Mouse (Mus musculus) urinary bladder, postnatal 10 days (tissue): ENCODE data around the gene Trak1.

ENCODE experiments used
- DNase-seq: peaks from one replicate; pipeline ENCODE4 v3.0.0; 2022; ENCODE audit warnings: low spot score

The Trak1 gene

GRCm38 (mm10) chr9:121371946-121372646 lies 74.8 kb downstream of the Trak1 start:
- no peak for DNase-seq

- DNase-seq: no peak
Observed at GRCm38 (mm10) chr9:121373107-121373506, 75.8 kb downstream of the Trak1 start.

GRCm38 (mm10) chr9:121373512-121373911 lies 76.2 kb downstream of the Trak1 start:
- DNase-seq: no peak

- DNase-seq: no peak
Observed at GRCm38 (mm10) chr9:121374076-121374863, 77.0 kb downstream of the Trak1 start.

- no peak for DNase-seq
Observed at GRCm38 (mm10) chr9:121374864-121375255, 77.6 kb downstream of the Trak1 start.

- DNase-seq: no peak
Observed at GRCm38 (mm10) chr9:121376094-121376493, 78.8 kb downstream of the Trak1 start.

GRCm38 (mm10) chr9:121380310-121380920 lies 83.1 kb downstream of the Trak1 start:
- DNase-seq: no peak

GRCm38 (mm10) chr9:121381678-121382297 lies 84.5 kb downstream of the Trak1 start:
- DNase-seq: no peak

- DNase-seq: no peak
Observed at GRCm38 (mm10) chr9:121382568-121382967, 85.3 kb downstream of the Trak1 start.

GRCm38 (mm10) chr9:121383180-121383586 lies 85.9 kb downstream of the Trak1 start:
- DNase-seq: no peak

- no peak for DNase-seq
Observed at GRCm38 (mm10) chr9:121384620-121385019, 87.3 kb downstream of the Trak1 start.

- no peak for DNase-seq
Observed at GRCm38 (mm10) chr9:121385091-121385748, 87.9 kb downstream of the Trak1 start.

- no peak for DNase-seq
Observed at GRCm38 (mm10) chr9:121385749-121386350, 88.5 kb downstream of the Trak1 start.

GRCm38 (mm10) chr9:121387539-121388272 lies 90.4 kb downstream of the Trak1 start:
- no peak for DNase-seq

GRCm38 (mm10) chr9:121388273-121388931 lies 91.1 kb downstream of the Trak1 start:
- DNase-seq: no peak

GRCm38 (mm10) chr9:121389258-121389657 lies 92.0 kb downstream of the Trak1 start:
- DNase-seq: no peak

- DNase-seq: no peak
Observed at GRCm38 (mm10) chr9:121391898-121392297, 94.6 kb downstream of the Trak1 start.

- DNase-seq: no peak
Observed at GRCm38 (mm10) chr9:121392427-121392826, 95.1 kb downstream of the Trak1 start.

- DNase-seq: no peak
Observed at GRCm38 (mm10) chr9:121393104-121393503, 95.8 kb downstream of the Trak1 start.

GRCm38 (mm10) chr9:121394882-121395281 lies 97.6 kb downstream of the Trak1 start:
- no peak for DNase-seq
